Mouse (Mus musculus): ENCODE results near the gene Rab9.

- TF ChIP-seq GATA1 (IDR thresholded peaks at IDR 0.05; ENCODE audit: borderline replicate concordance, low read length) (no peak), FLI1 (IDR thresholded peaks at IDR 0.05; ENCODE audit: low read length) (no peak)
These were observed 44.9 kb downstream of the Rab9 start for GRCm38 (mm10) chrX:166434812-166435211.

Data from megakaryocyte, embryonic 14.5 days (primary cell).